Mouse (Mus musculus) forebrain, embryonic 10.5 days (tissue): Measurements from ENCODE around the gene Ccdc77. TPM values are rescaled to one million over a fixed set of nuclear protein-coding genes. Genes with fewer than 3 reads are reported as not detected.
"Not testable (repeated sequence)": the region's sequence is repeated elsewhere in the genome, so short reads cannot be mapped to it uniquely, and the experiment has no call there.

ENCODE experiments used
- DNase-seq: peaks from one replicate; pipeline ENCODE4 v3.0.0-alpha.2; 2017; ENCODE audit warnings: low spot score; ENCODE audit errors: extremely low spot score
- H3K27ac ChIP-seq: fragments of 300-500 bp; sonication (generic); 2 replicates; pipeline ENCODE4 v1.5.1; 2016; ENCODE audit warnings: mild to moderate bottlenecking
- H3K27me3 ChIP-seq: fragments of 300-500 bp; sonication (generic); 2 replicates; pipeline ENCODE4 v1.6.1; 2016; ENCODE audit warnings: mild to moderate bottlenecking; ENCODE audit not compliant: poor library complexity, severe bottlenecking
- H3K36me3 ChIP-seq: fragments of 300-500 bp; sonication (generic); replicated peaks from 2 replicates; pipeline ENCODE4 v1.6.1; 2016; ENCODE audit warnings: mild to moderate bottlenecking, moderate library complexity
- H3K4me1 ChIP-seq: fragments of 300-500 bp; sonication (generic); 2 replicates; pipeline ENCODE4 v1.6.1; 2016
- H3K4me3 ChIP-seq: fragments of 300-500 bp; sonication (generic); 2 replicates; pipeline ENCODE4 v1.5.1; 2016; ENCODE audit warnings: mild to moderate bottlenecking, moderate library complexity
- H3K9me3 ChIP-seq: fragments of 300-500 bp; sonication (generic); 2 replicates; pipeline ENCODE4 v1.6.1; 2016; ENCODE audit warnings: mild to moderate bottlenecking, moderate library complexity
- WGBS: fragments of 180-500 bp; shearing (Covaris S2); methylation state at CpG from one replicate; pipeline ENCODE4 v1.1.7; 2016; 5-methylcytosine and 5-hydroxymethylcytosine counted together
- polyA plus RNA-seq: library from polyadenylated mRNA; unstranded; fragments of >200 nt; fragmentation: Nextera tagmentation; extraction: Ambion mirVana; gene quantifications from 2 replicates; pipeline ENCODE4 v1.2.1, GENCODE M21; 2016

The Ccdc77 gene
- polyA plus RNA-seq, 1 experiment from 2014 or later = 28.6 TPM

DNA sequence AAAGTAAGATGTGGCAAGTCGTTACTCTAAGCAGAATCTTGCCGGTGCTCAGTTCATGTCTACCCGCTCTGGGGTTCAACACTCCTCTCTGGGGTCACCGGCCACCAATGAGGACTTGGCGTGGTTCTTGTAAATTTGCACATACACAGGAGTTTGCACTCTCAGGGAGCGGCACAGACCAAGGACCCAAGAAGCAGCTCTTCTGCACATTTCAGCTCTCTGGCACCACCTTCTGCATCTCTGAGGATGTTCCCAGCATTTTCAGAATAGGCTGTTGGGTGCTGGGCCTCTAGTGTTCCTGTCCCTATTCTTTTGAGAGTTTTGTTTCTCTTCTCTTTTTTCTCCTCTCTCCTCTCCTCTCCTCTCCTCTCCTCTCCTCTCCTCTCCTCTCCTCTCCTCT is 63.0 kb downstream of the Ccdc77 start:
- no peaks in the 10 kb centered on the region for H3K9me3 ChIP-seq
- peak; percentile 21 for DNase-seq
- WGBS = 34% methylated on average over 6 of the region's 6 CpGs
- H3K36me3 ChIP-seq = no peaks in the 10 kb centered on the region
- H3K4me1 ChIP-seq = 0 out of 2 replicates have a peak, but pooled peaks cover 6% of the 10 kb centered on the region
- no peak overlapping the region for H3K4me3 ChIP-seq
- no peak overlapping the region for H3K27ac ChIP-seq
- peaks cover 12% of the 10 kb centered on the region for H3K27me3 ChIP-seq

GRCm38 (mm10) chr6:120296589-120296988 is 67.6 kb downstream of the Ccdc77 start:
- 92% methylated on average over 2 of the region's 2 CpGs for WGBS
- peaks cover 48% of the 10 kb centered on the region for H3K27me3 ChIP-seq

GRCm38 (mm10) chr6:120294785-120295133 is 69.4 kb downstream of the Ccdc77 start:
- Histone ChIP-seq H3K36me3 (no peaks in the 10 kb centered on the region), H3K4me3 (peak overlapping the region; percentile 81), H3K27me3 (peaks cover 53% of the 10 kb centered on the region), H3K9me3 (no peaks in the 10 kb centered on the region), H3K4me1 (peaks cover 14% of the 10 kb centered on the region), H3K27ac (peak overlapping the region; percentile 79; the same call in 1 of the 2 replicates)
- no peak for DNase-seq
- 2% methylated on average over 16 of the region's 16 CpGs for WGBS

More at GRCm38 (mm10) chr6:120296589-120296988, 67.6 kb downstream of the Ccdc77 start:
- H3K4me1 ChIP-seq = peaks cover 14% of the 10 kb centered on the region
- H3K27ac ChIP-seq, H3K36me3 ChIP-seq, DNase-seq, H3K4me3 ChIP-seq, H3K9me3 ChIP-seq: not testable (repeated sequence)

DNA sequence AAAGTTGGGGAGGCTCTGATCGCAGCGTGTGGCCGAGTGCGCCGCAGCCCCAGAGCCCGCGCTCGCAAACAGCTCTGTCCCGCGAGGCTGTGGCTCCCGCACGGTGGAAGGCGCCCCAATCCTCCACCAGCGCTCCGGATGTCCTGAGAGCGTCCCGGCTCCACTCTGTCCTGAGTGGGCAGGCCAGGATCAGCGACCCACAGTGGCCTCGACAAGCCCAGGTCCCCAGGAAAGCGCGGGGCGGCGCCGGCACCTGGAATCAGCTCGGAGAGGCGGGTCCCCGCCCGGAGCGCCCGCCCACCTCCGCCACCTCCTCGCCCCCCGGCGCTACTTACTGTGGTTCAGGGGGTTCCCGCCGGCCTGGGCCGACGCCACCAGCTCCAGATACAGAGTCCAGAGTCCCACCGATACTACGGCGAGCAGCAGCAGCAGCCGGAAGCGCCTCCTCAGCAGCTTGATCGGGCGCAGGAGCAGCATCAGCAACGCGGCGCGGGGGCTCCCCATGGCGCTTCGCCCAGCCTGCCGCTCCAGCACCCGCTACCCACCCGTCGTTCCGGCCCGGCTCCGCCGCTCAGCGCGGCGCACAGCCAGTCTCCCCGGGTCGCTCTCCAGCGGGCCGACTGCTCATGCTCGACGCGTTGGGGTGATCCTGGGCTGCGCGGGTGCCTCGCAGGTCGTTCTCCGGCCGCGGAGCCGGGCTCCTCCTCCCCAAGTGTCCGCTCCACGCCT is 70.0 kb downstream of the Ccdc77 start, which contains the start of the genes D330020A13Rik and B4galnt3:
Gene D330020A13Rik, plus strand, starts transcription at position 309 of the 729 bp plus-strand sequence.
Gene B4galnt3, minus strand, starts transcription at position 504 of the 729 bp plus-strand sequence.
- Histone ChIP-seq H3K27me3 (peaks cover 53% of the 10 kb centered on the region), H3K4me3 (peak within 1 kb of the TSS; percentile 81), H3K36me3 (no peaks in the 10 kb centered on the region), H3K27ac (peak within 1 kb of the TSS; percentile 79), H3K4me1 (peaks cover 14% of the 10 kb centered on the region), H3K9me3 (no peaks in the 10 kb centered on the region)
- peak; percentile 54 for DNase-seq
- WGBS = 1% methylated on average over 79 of the region's 79 CpGs

DNA sequence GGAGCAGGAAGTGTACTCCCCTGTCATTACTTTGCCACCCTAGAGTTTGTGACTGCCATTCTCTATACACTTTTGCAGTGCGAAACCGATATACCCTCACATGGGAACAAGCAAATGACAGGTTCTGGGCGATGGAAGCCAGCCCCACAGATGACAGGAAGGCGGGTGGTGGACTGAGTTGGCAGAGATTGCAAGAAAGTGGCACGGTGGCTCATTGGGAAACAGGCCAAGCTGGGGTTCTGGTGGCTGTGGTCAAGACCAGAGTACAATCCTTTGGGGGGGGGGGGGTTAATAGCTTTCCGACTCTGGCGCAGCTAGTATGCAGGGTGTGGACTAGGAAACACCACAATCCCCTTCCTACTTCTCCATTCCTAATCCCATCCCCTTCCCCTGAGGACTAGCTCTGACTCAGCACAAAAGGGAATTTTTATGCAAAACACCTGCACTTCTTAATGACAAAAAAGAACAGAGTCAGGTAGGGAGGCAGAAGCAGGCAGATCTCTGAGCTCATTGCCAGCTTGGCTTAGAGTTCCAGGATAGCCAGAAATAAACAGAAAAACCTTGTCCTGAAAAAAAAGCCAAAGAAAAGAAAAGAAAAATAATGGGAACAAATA is 72.7 kb downstream of the Ccdc77 start:
- WGBS = 94% methylated on average over 7 of the region's 7 CpGs

DNA sequence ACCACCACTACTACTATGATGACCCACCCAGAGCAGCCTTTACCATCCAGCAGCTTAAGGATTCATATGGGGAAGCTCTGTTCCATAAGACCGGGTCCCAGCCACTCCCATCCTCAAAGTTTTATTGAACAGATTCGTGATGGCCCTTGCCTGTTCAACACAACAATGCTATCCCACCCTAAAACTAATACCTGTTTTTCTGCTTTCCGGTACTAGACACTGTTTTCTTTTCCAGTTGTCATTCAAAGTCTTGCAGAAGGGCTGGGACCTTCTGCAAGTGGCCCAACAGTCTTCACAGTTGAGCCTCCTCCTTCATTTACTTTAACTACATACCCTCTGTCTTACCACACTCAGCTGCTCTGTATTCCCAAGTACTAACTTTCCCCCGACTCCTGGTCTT is 74.7 kb downstream of the Ccdc77 start:
- Histone ChIP-seq H3K27ac (no peak overlapping the region), H3K4me1 (peaks cover 8% of the 10 kb centered on the region), H3K36me3 (no peaks in the 10 kb centered on the region), H3K27me3 (peaks cover 33% of the 10 kb centered on the region), H3K4me3 (no peak overlapping the region), H3K9me3 (no peaks in the 10 kb centered on the region)
- DNase-seq = no peak
- WGBS = 79% methylated on average over 4 of the region's 4 CpGs

More for the DNA sequence above, 72.7 kb downstream of the Ccdc77 start:
- no peak overlapping the region for H3K27ac ChIP-seq
- peaks cover 53% of the 10 kb centered on the region for H3K27me3 ChIP-seq
- H3K4me3 ChIP-seq = no peak overlapping the region
- peaks cover 14% of the 10 kb centered on the region for H3K4me1 ChIP-seq
- no peak for DNase-seq
- no peaks in the 10 kb centered on the region for H3K9me3 ChIP-seq
- H3K36me3 ChIP-seq = no peaks in the 10 kb centered on the region

DNA sequence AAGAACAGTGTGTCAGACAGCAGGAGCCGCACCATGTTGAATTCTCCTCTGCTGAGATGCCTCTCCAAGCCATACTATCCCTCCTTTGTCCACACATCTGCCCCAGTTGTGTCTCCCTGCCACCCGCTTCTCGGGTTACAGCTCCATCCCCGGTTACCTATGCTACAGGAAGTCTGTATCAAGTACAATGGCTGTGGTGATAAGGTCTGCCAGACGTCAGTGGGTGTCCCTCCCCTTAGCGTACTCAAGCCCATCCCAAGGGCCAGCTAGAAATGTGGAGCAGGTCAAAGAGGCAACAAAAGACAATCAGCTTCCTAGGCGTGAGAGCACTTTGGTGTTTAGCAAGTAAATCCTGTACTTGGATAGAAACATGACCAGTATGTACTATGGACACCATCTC is 75.6 kb downstream of the Ccdc77 start:
- Histone ChIP-seq H3K4me1 (no peaks in the 10 kb centered on the region), H3K27me3 (peaks cover 24% of the 10 kb centered on the region), H3K4me3 (no peak overlapping the region), H3K27ac (no peak overlapping the region), H3K9me3 (no peaks in the 10 kb centered on the region), H3K36me3 (no peaks in the 10 kb centered on the region)
- no peak for DNase-seq
- 45% methylated on average over 7 of the region's 7 CpGs for WGBS

DNA sequence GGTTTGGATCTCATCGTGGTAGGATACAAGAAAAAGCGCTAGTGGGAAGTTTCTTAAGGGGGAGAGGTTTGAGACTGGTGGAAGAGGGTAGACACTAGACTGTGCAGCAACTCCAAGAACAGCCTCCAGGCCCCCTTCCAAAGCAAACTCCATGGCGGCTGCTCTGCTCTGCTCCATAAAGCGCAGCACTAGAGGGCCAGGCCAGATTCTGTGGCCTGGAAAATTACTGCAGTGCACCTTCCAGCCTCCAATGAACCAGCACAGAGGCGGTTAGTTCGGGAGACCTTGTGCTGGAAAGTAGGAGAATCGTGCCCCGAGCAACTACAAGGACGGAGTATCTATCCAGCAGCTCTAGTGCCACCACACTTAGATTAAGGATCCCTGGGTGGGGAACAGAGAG is 76.9 kb downstream of the Ccdc77 start:
- DNase-seq = no peak
- Histone ChIP-seq H3K36me3 (no peaks in the 10 kb centered on the region), H3K4me1 (no peaks in the 10 kb centered on the region), H3K4me3 (no peak overlapping the region), H3K9me3 (no peaks in the 10 kb centered on the region), H3K27ac (no peak overlapping the region), H3K27me3 (peaks cover 12% of the 10 kb centered on the region)
- 85% methylated on average over 9 of the region's 9 CpGs for WGBS

GRCm38 (mm10) chr6:120276874-120277449 is 87.2 kb downstream of the Ccdc77 start:
- no peaks in the 10 kb centered on the region; the same call in 1 of the 2 replicates for H3K4me1 ChIP-seq
- DNase-seq = no peak
- no peak overlapping the region for H3K4me3 ChIP-seq
- no peaks in the 10 kb centered on the region for H3K36me3 ChIP-seq
- WGBS = 83% methylated on average over 7 of the region's 7 CpGs
- H3K27ac ChIP-seq = no peak overlapping the region
- H3K9me3 ChIP-seq = no peaks in the 10 kb centered on the region
- H3K27me3 ChIP-seq = no peaks in the 10 kb centered on the region

GRCm38 (mm10) chr6:120275301-120275700 is 88.9 kb downstream of the Ccdc77 start:
- no peaks in the 10 kb centered on the region for H3K9me3 ChIP-seq
- 71% methylated on average over 6 of the region's 6 CpGs for WGBS
- no peak overlapping the region for H3K27ac ChIP-seq
- H3K4me1 ChIP-seq = no peaks in the 10 kb centered on the region; the same call in 1 of the 2 replicates
- H3K4me3 ChIP-seq = no peak overlapping the region
- H3K36me3 ChIP-seq = no peaks in the 10 kb centered on the region
- DNase-seq = no peak
- no peaks in the 10 kb centered on the region for H3K27me3 ChIP-seq

GRCm38 (mm10) chr6:120274887-120275286 is 89.3 kb downstream of the Ccdc77 start:
- H3K27me3 ChIP-seq = no peaks in the 10 kb centered on the region
- no peaks in the 10 kb centered on the region for H3K9me3 ChIP-seq
- no peak for DNase-seq
- no peaks in the 10 kb centered on the region for H3K36me3 ChIP-seq
- no peak overlapping the region for H3K27ac ChIP-seq
- no peaks in the 10 kb centered on the region; the same call in 1 of the 2 replicates for H3K4me1 ChIP-seq
- WGBS = 74% methylated on average over 4 of the region's 4 CpGs
- no peak overlapping the region for H3K4me3 ChIP-seq
